Comparison of ENCODE assay signal across 9 mouse cellular contexts in the genomic region with DNA sequence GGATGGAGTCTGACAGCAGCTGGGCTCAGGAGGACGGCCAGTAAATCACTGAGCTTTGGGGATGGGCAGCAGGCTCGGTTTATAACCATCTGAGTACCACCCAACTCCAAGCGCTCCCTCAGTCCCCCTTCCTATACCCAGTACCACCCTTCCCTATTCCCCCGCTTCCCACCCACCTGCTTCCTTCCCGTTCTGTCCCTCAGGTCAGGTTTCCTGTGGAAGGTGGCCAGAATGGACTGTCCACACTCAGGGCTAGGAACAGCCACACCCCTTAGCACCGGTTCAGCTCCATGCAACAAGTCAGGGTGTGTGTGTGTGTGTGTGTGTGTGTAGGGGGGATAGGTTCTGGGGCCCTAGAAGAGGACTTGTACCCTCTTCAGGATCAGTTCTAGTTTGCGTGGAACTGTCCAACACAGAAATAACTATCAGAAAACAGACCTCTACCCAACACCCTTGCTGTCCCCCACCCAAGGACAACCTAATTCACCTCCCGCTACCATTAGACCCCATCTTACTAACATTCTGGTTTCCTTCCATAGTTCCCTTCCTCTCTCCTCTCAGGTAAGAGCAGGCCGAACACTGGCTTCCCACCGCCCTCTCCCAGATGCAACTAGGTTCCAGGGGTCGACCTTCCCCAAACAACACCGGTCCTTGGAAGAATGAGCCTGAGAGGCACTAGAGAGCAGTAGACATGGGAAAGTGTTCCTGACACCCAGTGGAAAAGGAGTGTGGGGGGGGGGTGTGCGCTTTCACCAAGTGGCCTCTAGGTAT. TPM values are rescaled to one million over a fixed set of nuclear protein-coding genes. Genes with fewer than 3 reads are reported as not detected.
DNase-seq lines count a peak whose midpoint lies in the region; ATAC-seq and TF ChIP-seq lines count a peak whose summit lies in the region.
"Had no signal": no experiment of that assay in that cellular context is flagged by ENCODE, and none has a peak within 500 bp of the region (broad histone marks: within the 10 kb centered on the region; RNA-seq: fewer than 3 reads in every experiment).

No protein-coding gene starts in this region.

- H3K9ac ChIP-seq in forebrain, embryonic 15.5 days (replicated peaks) = peak overlapping the region; percentile 66
- no peak overlapping the region for H3K9ac ChIP-seq in intestine, embryonic 14.5 days (ENCODE audit: low read length)

- WGBS in lung, adult 2 months = 41% methylated on average over 13 of the region's 13 CpGs
- 43% methylated on average over 13 of the region's 13 CpGs for WGBS in forebrain, embryonic 15.5 days
- 38% methylated on average over 13 of the region's 13 CpGs for WGBS in intestine, embryonic 14.5 days
- 32% methylated on average over 13 of the region's 13 CpGs for WGBS in midbrain, embryonic 10.5 days

- no peaks in the 10 kb centered on the region for H3K36me3 ChIP-seq in forebrain, embryonic 15.5 days
- H3K36me3 ChIP-seq in intestine, embryonic 14.5 days (ENCODE audit: control insufficient read depth, insufficient read depth, low read length) = 0 out of 2 replicates have a peak, but pooled peaks cover 7% of the 10 kb centered on the region
- H3K36me3 ChIP-seq in midbrain, embryonic 10.5 days = peaks cover 10% of the 10 kb centered on the region

- H3K27ac ChIP-seq in forebrain, embryonic 15.5 days (replicated peaks) = peak overlapping the region; percentile 32
- H3K27ac ChIP-seq in intestine, embryonic 14.5 days (ENCODE audit: low read depth) = 0 out of 2 replicates have a peak overlapping the region, but pooled peaks have one; percentile 3
- H3K27ac ChIP-seq in midbrain, embryonic 10.5 days (replicated peaks) = peak overlapping the region; percentile 92

- DNase-seq in lung, adult 2 months = no peak
- no peak for DNase-seq in lung, postnatal 25 days (ENCODE audit: low spot score)
- DNase-seq in intestine, embryonic 14.5 days (ENCODE audit: low spot score) = no peak
- DNase-seq in midbrain, embryonic 10.5 days (ENCODE audit: low spot score) = no peak
- DNase-seq in frontal cortex, adult 2 months (ENCODE audit: extremely low spot score in 1 of 2, low spot score in 1 of 2) = no peak
- no peak for DNase-seq in right cerebral cortex, postnatal 36 days (ENCODE audit: low spot score in 2 of 2)

- no peaks in the 10 kb centered on the region for H3K27me3 ChIP-seq in forebrain, embryonic 15.5 days
- no peaks in the 10 kb centered on the region for H3K27me3 ChIP-seq in intestine, embryonic 14.5 days (replicated peaks; ENCODE audit: control insufficient read depth, insufficient read depth, low read length)
- H3K27me3 ChIP-seq in midbrain, embryonic 10.5 days (ENCODE audit: low read depth, poor library complexity, severe bottlenecking) = peaks cover 56% of the 10 kb centered on the region

- no peak for TF ChIP-seq POLR2A in lung, adult 2 months (IDR thresholded peaks at IDR 0.05; ENCODE audit: borderline replicate concordance, extremely low read depth, low read depth, low read length)

- no peak for TF ChIP-seq CTCF in lung, adult 2 months (IDR thresholded peaks at IDR 0.05; ENCODE audit: insufficient read depth, low read length)

- no peaks in the 10 kb centered on the region for H3K9me3 ChIP-seq in forebrain, embryonic 15.5 days
- no peaks in the 10 kb centered on the region for H3K9me3 ChIP-seq in intestine, embryonic 14.5 days (ENCODE audit: control insufficient read depth, low read length)
- no peaks in the 10 kb centered on the region for H3K9me3 ChIP-seq in midbrain, embryonic 10.5 days (replicated peaks)

- peak overlapping the region; percentile 82 for H3K4me2 ChIP-seq in forebrain, embryonic 15.5 days (replicated peaks)
- H3K4me2 ChIP-seq in intestine, embryonic 14.5 days (ENCODE audit: low read length) = peak overlapping the region; percentile 56

- no peaks in the 10 kb centered on the region for H3K4me1 ChIP-seq in lung, adult 2 months (ENCODE audit: control insufficient read depth, insufficient read depth, low read length)
- H3K4me1 ChIP-seq in forebrain, embryonic 15.5 days = peaks cover 24% of the 10 kb centered on the region
- H3K4me1 ChIP-seq in intestine, embryonic 14.5 days (replicated peaks; ENCODE audit: control insufficient read depth, insufficient read depth, low read length) = peaks cover 13% of the 10 kb centered on the region; the same call in 1 of the 2 replicates
- peaks cover 40% of the 10 kb centered on the region for H3K4me1 ChIP-seq in midbrain, embryonic 10.5 days

- peak; percentile 4; the same call in 1 of the 2 replicates for ATAC-seq in forebrain, embryonic 15.5 days (replicated peaks)
- ATAC-seq in intestine, embryonic 14.5 days (replicated peaks; ENCODE audit: low FRiP score, low TSS enrichment, low read depth) = no peak
- ATAC-seq in megakaryocyte-erythroid progenitor cell, adult 5-6 weeks (replicated peaks; ENCODE audit: low FRiP score, low TSS enrichment, poor library complexity, severe bottlenecking) = no peak

- peak overlapping the region; percentile 90 for H3K4me3 ChIP-seq in lung, adult 2 months (replicated peaks; ENCODE audit: extremely low read depth, low read depth, low read length)
- peak overlapping the region; percentile 60 for H3K4me3 ChIP-seq in forebrain, embryonic 15.5 days
- peak overlapping the region; percentile 69 for H3K4me3 ChIP-seq in intestine, embryonic 14.5 days (ENCODE audit: low read depth, low read length)
- H3K4me3 ChIP-seq in midbrain, embryonic 10.5 days = peak overlapping the region; percentile 80

RNA-seq across cellular contexts. Expression of a gene that starts 0.4 kb away (rescaled TPM):
- 0.72 and 0.87 TPM in 2 replicates for polyA plus RNA-seq in lung, adult 2 months (2012; rRNA removed)
- 0.33 and 0.73 TPM in 2 replicates for polyA plus RNA-seq in forebrain, embryonic 15.5 days (2015; fragmentation: Nextera tagmentation; extraction: Ambion mirVana)
- polyA plus RNA-seq in intestine, embryonic 14.5 days (2014; fragmentation: Nextera tagmentation; extraction: Ambion mirVana) = 0.90 and 1.4 TPM in 2 replicates
- polyA plus RNA-seq in midbrain, embryonic 10.5 days (2016; fragmentation: Nextera tagmentation; extraction: Ambion mirVana) = 0.44 and 0.48 TPM in 2 replicates
- polyA plus RNA-seq in frontal cortex, adult 2 months (2012; rRNA removed) = 4.3 and 6.6 TPM in 2 replicates
- 1.4 TPM in 1 of 2 replicates, not detected in the other for total RNA-seq in megakaryocyte-erythroid progenitor cell, adult 5-6 weeks (2014; fragmentation: Nextera tagmentation)
- not detected in 2 replicates for total RNA-seq in megakaryocyte-erythroid progenitor cell, adult 5-6 weeks (2017)
- total RNA-seq: neutrophil, adult 5-6 weeks had no signal

RNA-seq across cellular contexts. Expression of a gene that starts 0.7 kb away (rescaled TPM):
- polyA plus RNA-seq in lung, adult 2 months (2012; rRNA removed) = 3.3 and 3.9 TPM in 2 replicates
- 0.88 and 0.97 TPM in 2 replicates for polyA plus RNA-seq in forebrain, embryonic 15.5 days (2015; fragmentation: Nextera tagmentation; extraction: Ambion mirVana)
- 0.52 and 0.53 TPM in 2 replicates for polyA plus RNA-seq in intestine, embryonic 14.5 days (2014; fragmentation: Nextera tagmentation; extraction: Ambion mirVana)
- 0.35 and 0.44 TPM in 2 replicates for polyA plus RNA-seq in midbrain, embryonic 10.5 days (2016; fragmentation: Nextera tagmentation; extraction: Ambion mirVana)
- polyA plus RNA-seq in frontal cortex, adult 2 months (2012; rRNA removed) = 1.0 TPM in 1 of 2 replicates, not detected in the other
- total RNA-seq in megakaryocyte-erythroid progenitor cell, adult 5-6 weeks (2014; fragmentation: Nextera tagmentation) = not detected in 2 replicates
- 2.3 TPM in 1 of 2 replicates, not detected in the other for total RNA-seq in megakaryocyte-erythroid progenitor cell, adult 5-6 weeks (2017)
- total RNA-seq: neutrophil, adult 5-6 weeks had no signal

RNA-seq across cellular contexts. Expression of a gene that starts 5.0 kb away (rescaled TPM):
- 15.2 and 17.2 TPM in 2 replicates for polyA plus RNA-seq in lung, adult 2 months (2012; rRNA removed)
- 18.0 and 23.2 TPM in 2 replicates for polyA plus RNA-seq in forebrain, embryonic 15.5 days (2015; fragmentation: Nextera tagmentation; extraction: Ambion mirVana)
- polyA plus RNA-seq in intestine, embryonic 14.5 days (2014; fragmentation: Nextera tagmentation; extraction: Ambion mirVana) = 4.8 and 5.3 TPM in 2 replicates
- polyA plus RNA-seq in midbrain, embryonic 10.5 days (2016; fragmentation: Nextera tagmentation; extraction: Ambion mirVana) = 10.3 and 13.6 TPM in 2 replicates
- polyA plus RNA-seq in frontal cortex, adult 2 months (2012; rRNA removed) = 39.1 and 39.9 TPM in 2 replicates
- 0.26 and 1.7 TPM in 2 replicates for total RNA-seq in megakaryocyte-erythroid progenitor cell, adult 5-6 weeks (2014; fragmentation: Nextera tagmentation)
- total RNA-seq in megakaryocyte-erythroid progenitor cell, adult 5-6 weeks (2017) = 0.53 TPM in 1 of 2 replicates, not detected in the other

RNA-seq across cellular contexts. Expression of a gene that starts 5.7 kb away (rescaled TPM):
- polyA plus RNA-seq in lung, adult 2 months (2012; rRNA removed) = 94.7 and 101 TPM in 2 replicates
- polyA plus RNA-seq in forebrain, embryonic 15.5 days (2015; fragmentation: Nextera tagmentation; extraction: Ambion mirVana) = 258 and 266 TPM in 2 replicates
- polyA plus RNA-seq in intestine, embryonic 14.5 days (2014; fragmentation: Nextera tagmentation; extraction: Ambion mirVana) = 455 and 463 TPM in 2 replicates
- 363 and 364 TPM in 2 replicates for polyA plus RNA-seq in midbrain, embryonic 10.5 days (2016; fragmentation: Nextera tagmentation; extraction: Ambion mirVana)
- 143 and 168 TPM in 2 replicates for polyA plus RNA-seq in frontal cortex, adult 2 months (2012; rRNA removed)
- total RNA-seq in megakaryocyte-erythroid progenitor cell, adult 5-6 weeks (2014; fragmentation: Nextera tagmentation) = 440 and 480 TPM in 2 replicates
- total RNA-seq in megakaryocyte-erythroid progenitor cell, adult 5-6 weeks (2017) = 66.0 and 74.2 TPM in 2 replicates

RNA-seq across cellular contexts. Expression of a gene that starts 32.8 kb away (rescaled TPM):
- 1.9 and 2.0 TPM in 2 replicates for polyA plus RNA-seq in lung, adult 2 months (2012; rRNA removed)
- polyA plus RNA-seq in forebrain, embryonic 15.5 days (2015; fragmentation: Nextera tagmentation; extraction: Ambion mirVana) = not detected in 2 replicates
- polyA plus RNA-seq in intestine, embryonic 14.5 days (2014; fragmentation: Nextera tagmentation; extraction: Ambion mirVana) = 2.1 and 2.6 TPM in 2 replicates
- polyA plus RNA-seq in midbrain, embryonic 10.5 days (2016; fragmentation: Nextera tagmentation; extraction: Ambion mirVana) = 0.19 TPM in 1 of 2 replicates, not detected in the other
- not detected in 2 replicates for polyA plus RNA-seq in frontal cortex, adult 2 months (2012; rRNA removed)
- not detected in 2 replicates for total RNA-seq in megakaryocyte-erythroid progenitor cell, adult 5-6 weeks (2014; fragmentation: Nextera tagmentation)
- not detected in 2 replicates for total RNA-seq in megakaryocyte-erythroid progenitor cell, adult 5-6 weeks (2017)
- total RNA-seq: neutrophil, adult 5-6 weeks had no signal

Comparison
In these comparisons a context has a peak if more than half of its experiments do, and no peak if none do; other contexts are left out.
1. H3K27ac ChIP-seq: peak in every context shown above with its lines; median percentile 92 in midbrain, embryonic 10.5 days; 32 in forebrain, embryonic 15.5 days; 3 in intestine, embryonic 14.5 days.